Mouse (Mus musculus) myocyte (in vitro differentiated cells): ENCODE measurements around the gene Clrn1. TPM values are rescaled to one million over a fixed set of nuclear protein-coding genes. Genes with fewer than 3 reads are reported as not detected.

ENCODE experiments used
- H3K27me3 ChIP-seq: one replicate; pipeline ENCODE4 v1.6.1; 2011; ENCODE audit not compliant: control insufficient read depth, insufficient read depth, insufficient read length
- H3K36me3 ChIP-seq: one replicate; pipeline ENCODE4 v1.6.1; 2011; ENCODE audit not compliant: control insufficient read depth, insufficient read depth
- H3K4me2 ChIP-seq: one replicate; pipeline ENCODE4 v1.6.1; 2011; ENCODE audit warnings: low read depth, control low read depth
- H3K4me3 ChIP-seq: one replicate; pipeline ENCODE4 v1.5.1; 2011; ENCODE audit warnings: mild to moderate bottlenecking, control low read depth, moderate library complexity
- H3K79me2 ChIP-seq: one replicate; pipeline ENCODE4 v1.6.1; 2011; ENCODE audit not compliant: control insufficient read depth, insufficient read depth
- H3ac ChIP-seq: one replicate; pipeline ENCODE4 v1.6.1; 2011; ENCODE audit not compliant: control insufficient read depth, insufficient read length
- CEBPB ChIP-seq: IDR thresholded peaks from 2 replicates; pipeline ENCODE4 v1.6.1; 2011; ENCODE audit warnings: mild to moderate bottlenecking, moderate library complexity; ENCODE audit not compliant: poor library complexity, insufficient read depth, severe bottlenecking
- E2F4 ChIP-seq: IDR thresholded peaks from one replicate; pipeline ENCODE4 v1.6.1; 2011; ENCODE audit warnings: mild to moderate bottlenecking, control low read depth, moderate library complexity; ENCODE audit not compliant: insufficient read depth
- MAX ChIP-seq: IDR thresholded peaks from one replicate; pipeline ENCODE4 v1.6.1; 2011; ENCODE audit warnings: low read depth, mild to moderate bottlenecking, control low read depth
- MYOD1 ChIP-seq, 3 experiments: IDR thresholded peaks; one replicate each; pipeline ENCODE4 v1.6.1; 2011; ENCODE audit warnings: control low read depth in 2 of 3, low read depth in 2 of 3, mild to moderate bottlenecking in 2 of 3, moderate library complexity in 1 of 3; ENCODE audit not compliant: insufficient read length in 2 of 3, control insufficient read depth in 1 of 3
- MYOG ChIP-seq, 3 experiments: IDR thresholded peaks; one replicate each; pipeline ENCODE4 v1.6.1; 2011; ENCODE audit warnings: control low read depth in 2 of 3, low read depth in 2 of 3, mild to moderate bottlenecking in 2 of 3; ENCODE audit not compliant: insufficient read length in 2 of 3, control insufficient read depth in 1 of 3, insufficient read depth in 1 of 3
- POLR2A ChIP-seq: IDR thresholded peaks from one replicate; pipeline ENCODE4 v1.6.1; 2011; ENCODE audit warnings: low read depth, mild to moderate bottlenecking, control low read depth, moderate library complexity; ENCODE audit not compliant: insufficient read length
- POLR2AphosphoS2 ChIP-seq: IDR thresholded peaks from one replicate; pipeline ENCODE4 v1.6.1; 2011; ENCODE audit warnings: low read depth, control low read depth; ENCODE audit not compliant: insufficient read length
- REST ChIP-seq: IDR thresholded peaks from one replicate; pipeline ENCODE4 v1.6.1; 2011; ENCODE audit warnings: mild to moderate bottlenecking, control low read depth, moderate library complexity; ENCODE audit not compliant: insufficient read depth, insufficient read length
- SRF ChIP-seq: IDR thresholded peaks from one replicate; pipeline ENCODE4 v1.6.1; 2011; ENCODE audit warnings: low read depth; ENCODE audit not compliant: control insufficient read depth, insufficient read length
- TCF12 ChIP-seq: IDR thresholded peaks from one replicate; pipeline ENCODE4 v1.6.1; 2011; ENCODE audit warnings: mild to moderate bottlenecking, control low read depth; ENCODE audit not compliant: poor library complexity, insufficient read depth, severe bottlenecking
- TCF3 ChIP-seq: IDR thresholded peaks from one replicate; pipeline ENCODE4 v1.6.1; 2011; ENCODE audit warnings: low read depth, control low read depth; ENCODE audit not compliant: insufficient read length
- USF1 ChIP-seq: IDR thresholded peaks from one replicate; pipeline ENCODE4 v1.6.1; 2011; ENCODE audit warnings: low read depth, mild to moderate bottlenecking, control low read depth, moderate library complexity
- polyA plus RNA-seq: library from polyadenylated mRNA; unstranded; fragments of >200 nt; fragmentation: generic; extraction: Trizol; gene quantifications from one replicate; pipeline ENCODE4 v1.2.1, GENCODE M21; 2012; ENCODE audit warnings: missing spikeins

Gene Clrn1
- polyA plus RNA-seq, 1 experiment: not detected

- no peaks in the 10 kb centered on the region for H3K36me3 ChIP-seq
- no peak overlapping the region for H3ac ChIP-seq
- no peaks in the 10 kb centered on the region for H3K79me2 ChIP-seq
- no peaks in the 10 kb centered on the region for H3K27me3 ChIP-seq
- TF ChIP-seq REST: no peak
- no peak for TF ChIP-seq USF1
- TF ChIP-seq TCF3: no peak
- TF ChIP-seq POLR2AphosphoS2: no peak
- no peak for TF ChIP-seq MYOD1 (IDR thresholded peaks at IDR 0.05; ENCODE audit: control insufficient read depth in 1 of 3, insufficient read length in 2 of 3, low read depth in 2 of 3)
- no peak for TF ChIP-seq SRF
- TF ChIP-seq MYOG (IDR thresholded peaks at IDR 0.05; ENCODE audit: control insufficient read depth in 1 of 3, insufficient read depth in 1 of 3, insufficient read length in 2 of 3, low read depth in 2 of 3): no peak
- TF ChIP-seq POLR2A: no peak
- no peak for TF ChIP-seq CEBPB
- no peak for TF ChIP-seq MAX
- no peak for TF ChIP-seq E2F4
- TF ChIP-seq TCF12: no peak
- H3K4me3 ChIP-seq: no peak overlapping the region
- no peak overlapping the region for H3K4me2 ChIP-seq
These were observed 19.5 kb upstream of the Clrn1 start for GRCm38 (mm10) chr3:58904656-58905055.

DNA sequence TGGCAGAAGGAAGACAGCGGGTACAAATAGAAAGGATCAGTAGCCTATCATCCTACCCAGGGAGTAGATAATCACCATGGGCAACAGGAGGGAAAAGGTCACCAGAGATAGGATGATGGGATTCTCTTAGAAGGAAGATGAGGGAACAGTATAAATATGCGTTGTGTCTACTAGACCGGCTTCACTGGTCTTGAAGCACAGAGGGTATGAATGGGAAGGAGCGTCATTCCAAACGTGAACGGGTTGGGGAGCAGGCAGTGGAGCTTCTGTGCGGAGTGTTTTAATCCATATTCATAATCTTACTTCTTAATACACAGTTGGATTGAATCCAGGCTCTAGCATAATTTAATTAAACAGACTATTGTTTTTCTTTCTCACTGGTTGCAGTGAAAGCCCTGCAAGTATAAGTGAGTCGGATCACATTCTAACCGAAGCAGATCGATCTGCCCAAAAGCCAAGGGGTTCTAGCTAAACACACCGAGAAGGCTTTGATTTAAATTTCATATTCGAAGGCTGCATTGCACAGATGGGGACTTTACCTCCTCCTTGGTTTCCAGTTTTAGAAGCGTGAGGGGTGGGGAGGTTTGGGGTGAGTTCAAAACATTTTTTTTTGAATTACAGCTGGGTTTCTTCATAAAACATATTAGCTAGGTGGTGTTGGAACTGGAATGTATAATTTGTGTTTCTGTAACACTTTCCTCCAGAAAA lies 17.1 kb upstream of the Clrn1 start:
- H3K4me3 ChIP-seq: no peak overlapping the region
- no peak for TF ChIP-seq MYOG (IDR thresholded peaks at IDR 0.05; ENCODE audit: control insufficient read depth in 1 of 3, insufficient read depth in 1 of 3, insufficient read length in 2 of 3, low read depth in 2 of 3)
- no peak for TF ChIP-seq TCF3
- no peak for TF ChIP-seq POLR2AphosphoS2
- no peak for TF ChIP-seq CEBPB
- TF ChIP-seq REST: no peak
- no peak for TF ChIP-seq USF1
- TF ChIP-seq E2F4: no peak
- no peak for TF ChIP-seq MAX
- no peak for TF ChIP-seq TCF12
- TF ChIP-seq POLR2A: no peak
- TF ChIP-seq MYOD1 (IDR thresholded peaks at IDR 0.05; ENCODE audit: control insufficient read depth in 1 of 3, insufficient read length in 2 of 3, low read depth in 2 of 3): no peak
- TF ChIP-seq SRF: no peak
- H3K4me2 ChIP-seq: no peak overlapping the region
- H3K27me3 ChIP-seq: peaks cover 8% of the 10 kb centered on the region
- no peaks in the 10 kb centered on the region for H3K79me2 ChIP-seq
- no peak overlapping the region for H3ac ChIP-seq
- H3K36me3 ChIP-seq: no peaks in the 10 kb centered on the region

GRCm38 (mm10) chr3:58895131-58895530 lies 10.0 kb upstream of the Clrn1 start:
- H3K4me3 ChIP-seq: no peak overlapping the region
- TF ChIP-seq POLR2A: no peak
- TF ChIP-seq MAX: no peak
- TF ChIP-seq REST: no peak
- no peak for TF ChIP-seq TCF3
- no peak for TF ChIP-seq MYOD1 (IDR thresholded peaks at IDR 0.05; ENCODE audit: control insufficient read depth in 1 of 3, insufficient read length in 2 of 3, low read depth in 2 of 3)
- TF ChIP-seq E2F4: no peak
- TF ChIP-seq CEBPB: no peak
- H3K4me2 ChIP-seq: no peak overlapping the region
- no peaks in the 10 kb centered on the region for H3K79me2 ChIP-seq
- H3K36me3 ChIP-seq: no peaks in the 10 kb centered on the region
- peaks cover 11% of the 10 kb centered on the region for H3K27me3 ChIP-seq
- no peak overlapping the region for H3ac ChIP-seq

DNA sequence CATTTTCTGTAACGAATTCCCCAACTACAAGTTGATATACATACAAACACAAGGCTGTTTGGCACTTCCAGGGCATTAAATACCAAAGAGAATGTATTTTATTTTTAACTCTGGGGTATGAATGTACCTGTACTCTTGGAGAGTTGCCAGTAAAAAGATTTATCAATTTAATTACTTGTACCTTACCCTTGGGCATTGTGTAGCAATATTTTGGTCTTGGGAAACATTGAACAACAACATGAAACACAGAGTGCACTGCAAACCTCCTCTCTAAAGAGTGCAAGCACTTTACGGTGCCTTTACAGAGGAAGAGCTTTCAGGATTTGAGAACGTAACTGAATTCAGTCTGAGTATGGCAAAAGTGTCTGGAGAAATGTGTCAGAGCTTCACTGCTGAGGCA lies 9.4 kb upstream of the Clrn1 start:
- H3K36me3 ChIP-seq: no peaks in the 10 kb centered on the region
- H3K27me3 ChIP-seq: peaks cover 11% of the 10 kb centered on the region
- TF ChIP-seq MYOG (IDR thresholded peaks at IDR 0.05; ENCODE audit: control insufficient read depth in 1 of 3, insufficient read depth in 1 of 3, insufficient read length in 2 of 3, low read depth in 2 of 3) (no peak), MAX (no peak)
- no peak overlapping the region for H3K4me3 ChIP-seq
- H3K79me2 ChIP-seq: no peaks in the 10 kb centered on the region
- H3ac ChIP-seq: no peak overlapping the region
- no peak overlapping the region for H3K4me2 ChIP-seq

- no peak overlapping the region for H3ac ChIP-seq
- H3K4me2 ChIP-seq: no peak overlapping the region
- H3K4me3 ChIP-seq: no peak overlapping the region
- no peaks in the 10 kb centered on the region for H3K79me2 ChIP-seq
- H3K27me3 ChIP-seq: no peaks in the 10 kb centered on the region
- TF ChIP-seq MAX: no peak
- TF ChIP-seq SRF: no peak
- no peak for TF ChIP-seq E2F4
- TF ChIP-seq USF1: no peak
- no peak for TF ChIP-seq MYOG (IDR thresholded peaks at IDR 0.05; ENCODE audit: control insufficient read depth in 1 of 3, insufficient read depth in 1 of 3, insufficient read length in 2 of 3, low read depth in 2 of 3)
- no peak for TF ChIP-seq CEBPB
- TF ChIP-seq TCF3: no peak
- TF ChIP-seq POLR2AphosphoS2: no peak
- no peak for TF ChIP-seq TCF12
- no peak for TF ChIP-seq POLR2A
- no peak for TF ChIP-seq REST
- TF ChIP-seq MYOD1 (IDR thresholded peaks at IDR 0.05; ENCODE audit: control insufficient read depth in 1 of 3, insufficient read length in 2 of 3, low read depth in 2 of 3): no peak
- no peaks in the 10 kb centered on the region for H3K36me3 ChIP-seq
These were observed 4.5 kb upstream of the Clrn1 start for GRCm38 (mm10) chr3:58889670-58890069.
